Mouse (Mus musculus) heart, adult 9 months (tissue): ENCODE data around the gene Ctsk.

Experiments
- DNase-seq, 2 experiments: peaks; one replicate each; pipeline ENCODE4 v3.0.0; 2022; ENCODE audit warnings: low spot score in 2 of 2

Gene Ctsk

DNA sequence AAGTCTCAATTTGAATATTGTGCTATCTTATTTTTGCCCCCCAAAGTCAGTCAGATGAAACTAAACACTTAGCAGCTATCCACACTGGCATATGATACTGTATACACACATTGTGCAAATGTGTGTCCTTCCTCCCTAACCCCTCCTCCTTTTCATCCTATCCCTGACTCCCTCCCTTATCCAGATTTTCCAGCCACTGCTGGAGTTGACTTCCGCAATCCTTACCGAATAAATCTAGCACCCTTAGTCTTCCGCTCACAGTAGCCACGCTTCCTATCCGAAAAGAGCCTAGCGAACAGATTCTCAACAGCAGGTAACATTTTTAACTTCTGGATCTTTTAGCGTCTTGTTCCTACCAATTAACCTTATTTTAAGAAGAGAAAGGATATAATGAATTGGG, at the start of gene Ctsk:
TSS of gene Ctsk (plus strand) at position 233 of the 400 bp plus-strand sequence.
- peak in 1 of 2 experiments; percentile 19 for DNase-seq

DNA sequence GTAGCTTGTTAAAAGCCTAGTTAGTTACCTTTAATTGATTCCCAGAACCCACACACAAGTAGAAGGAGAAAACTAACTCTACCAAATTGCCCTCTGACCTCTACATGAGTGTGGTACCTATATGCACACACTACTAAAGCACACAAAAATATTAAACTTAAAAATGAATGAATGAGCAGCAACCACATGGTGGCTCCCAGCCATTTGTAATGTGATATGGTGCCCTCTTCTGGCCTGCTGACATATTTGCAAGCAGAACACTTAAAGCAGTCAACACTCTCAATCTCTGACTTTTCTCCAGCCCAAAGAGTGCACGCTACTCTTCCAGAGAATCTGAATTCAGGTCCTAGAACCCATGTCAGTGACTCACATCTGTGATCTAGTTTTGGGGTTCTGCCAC, 48.6 kb upstream of the Ctsk start:
- DNase-seq = peak in 1 of 2 experiments; percentile 21

DNA sequence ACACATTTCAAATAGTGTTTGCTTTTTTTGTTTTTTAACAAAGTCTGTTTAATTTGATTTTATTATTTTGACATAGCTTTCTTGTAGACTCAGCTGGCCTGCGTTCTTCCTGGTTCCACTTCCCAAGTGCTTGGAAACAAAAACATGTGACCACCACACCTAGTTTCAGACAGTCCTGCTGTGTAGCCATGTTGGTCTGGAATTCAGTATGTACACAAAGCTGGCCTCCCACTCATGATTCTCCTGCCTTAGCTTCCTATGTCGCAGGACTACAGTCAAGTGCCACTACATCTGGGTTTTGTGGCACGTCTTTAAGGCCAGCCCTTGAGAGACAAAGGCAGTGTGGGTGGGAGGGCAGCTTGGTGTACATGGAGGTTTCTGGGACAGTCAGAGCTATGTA, 48.1 kb upstream of the Ctsk start:
- DNase-seq = no peak

GRCm38 (mm10) chr3:95456367-95456766, 42.7 kb upstream of the Ctsk start:
- no peak for DNase-seq

DNA sequence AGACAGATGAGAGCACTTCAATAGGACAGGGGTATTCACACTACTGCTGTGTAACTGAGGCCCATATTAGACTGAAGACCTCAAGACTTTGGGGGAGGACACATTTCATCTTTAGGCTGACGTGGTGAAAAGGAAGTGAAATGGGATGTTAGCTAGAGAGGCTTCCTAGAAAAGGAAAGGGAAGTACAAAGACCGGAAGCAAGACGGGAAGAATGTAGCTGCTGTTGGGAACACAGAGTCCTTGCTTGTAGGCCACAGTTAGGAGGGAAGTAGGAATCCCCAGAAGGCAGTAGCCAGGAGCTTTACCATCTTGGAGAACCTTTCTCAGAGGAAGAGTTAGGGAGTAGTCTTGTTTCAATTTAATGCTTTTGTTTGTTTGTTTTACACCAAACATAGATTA, 41.3 kb upstream of the Ctsk start:
- DNase-seq = peak; percentile 18 to 43

GRCm38 (mm10) chr3:95459381-95459780, 39.7 kb upstream of the Ctsk start:
- no peak for DNase-seq

GRCm38 (mm10) chr3:95463852-95464251, 35.2 kb upstream of the Ctsk start:
- no peak for DNase-seq

DNA sequence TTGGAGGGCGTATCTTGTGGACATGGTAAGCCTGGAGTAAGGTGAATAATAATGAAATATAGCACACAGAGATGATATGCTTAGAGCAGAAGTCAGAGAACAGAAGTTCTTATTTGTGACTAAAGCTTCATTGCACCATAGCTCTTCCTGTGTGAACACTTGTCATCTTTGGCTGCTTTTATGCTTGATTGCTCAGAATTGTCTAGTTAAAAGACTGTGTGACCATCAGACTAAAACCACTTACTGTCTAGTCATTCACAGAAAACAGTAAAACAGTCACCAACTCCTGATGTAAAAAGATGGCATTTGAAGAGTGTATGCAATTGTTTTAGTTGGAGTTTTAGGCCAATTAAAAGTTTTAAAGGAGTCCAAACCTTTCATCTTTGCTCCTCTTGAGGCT, 20.1 kb upstream of the Ctsk start:
- DNase-seq = no peak

- DNase-seq = no peak
Measured at GRCm38 (mm10) chr3:95486421-95486820, 12.6 kb upstream of the Ctsk start.

DNA sequence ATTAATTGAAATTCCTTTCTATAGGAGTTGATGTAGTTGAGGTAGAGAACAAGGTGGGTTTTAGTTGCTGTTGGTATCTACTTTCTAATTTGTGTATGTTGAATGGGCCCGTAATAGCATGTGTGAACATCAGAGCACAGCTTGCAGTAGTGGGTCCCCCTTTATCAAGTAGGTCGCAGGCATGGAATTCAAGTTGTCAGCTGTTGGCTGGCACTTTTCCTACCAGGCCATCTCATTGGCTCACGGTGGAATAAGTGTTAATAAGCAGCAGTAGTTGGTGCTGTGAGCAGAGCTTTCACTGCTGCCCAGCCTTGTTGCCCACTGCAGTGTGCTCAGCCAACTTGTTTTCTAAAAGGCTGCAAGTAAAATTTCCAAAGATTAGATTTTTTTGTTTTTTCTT, 10.4 kb upstream of the Ctsk start:
- DNase-seq = no peak

DNA sequence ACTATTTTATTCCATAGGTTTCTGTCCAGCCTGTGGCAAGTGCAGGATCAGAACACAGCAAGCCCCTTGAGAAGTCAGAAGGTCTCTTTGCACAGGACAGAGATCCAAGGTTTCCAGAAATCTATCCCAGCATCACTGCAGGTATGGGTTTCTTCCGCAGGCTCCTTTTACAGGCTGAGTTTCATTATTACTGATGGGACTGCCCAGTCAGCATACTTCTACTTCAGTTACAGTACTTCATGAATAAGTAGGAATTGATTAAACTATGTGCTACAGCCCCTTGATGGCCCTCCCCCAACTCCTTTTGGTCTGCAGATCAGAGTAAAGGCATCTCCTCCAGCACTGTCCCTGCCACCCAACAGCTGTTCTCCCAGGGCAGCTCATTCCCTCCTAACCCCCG, 8.8 kb upstream of the Ctsk start:
- no peak for DNase-seq

- DNase-seq = no peak
Measured at GRCm38 (mm10) chr3:95494342-95494741, 4.7 kb upstream of the Ctsk start.

DNA sequence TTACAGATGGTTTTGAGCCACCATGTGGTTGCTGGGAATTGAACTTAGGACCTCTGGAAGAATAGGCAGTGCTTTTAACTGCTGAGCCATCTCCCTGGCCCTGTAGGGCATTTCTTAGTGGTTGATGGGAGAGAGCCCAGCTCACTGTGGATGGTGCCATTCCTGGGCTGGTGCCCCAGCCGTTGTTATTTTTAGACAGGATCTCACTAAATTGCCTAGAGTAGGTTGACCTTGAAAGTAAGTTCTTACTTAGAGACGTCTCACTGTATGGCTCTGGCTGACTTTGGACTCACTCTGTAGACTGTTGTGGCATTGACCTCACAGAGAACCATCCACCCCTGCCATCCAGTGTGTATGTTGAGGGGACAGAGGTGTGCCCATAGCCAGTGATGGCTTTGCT, 827 bp upstream of the Ctsk start:
- DNase-seq = peak in 1 of 2 experiments; percentile 26

- DNase-seq = no peak
Measured at GRCm38 (mm10) chr3:95499496-95500140, 562 bp downstream of the Ctsk start.

DNA sequence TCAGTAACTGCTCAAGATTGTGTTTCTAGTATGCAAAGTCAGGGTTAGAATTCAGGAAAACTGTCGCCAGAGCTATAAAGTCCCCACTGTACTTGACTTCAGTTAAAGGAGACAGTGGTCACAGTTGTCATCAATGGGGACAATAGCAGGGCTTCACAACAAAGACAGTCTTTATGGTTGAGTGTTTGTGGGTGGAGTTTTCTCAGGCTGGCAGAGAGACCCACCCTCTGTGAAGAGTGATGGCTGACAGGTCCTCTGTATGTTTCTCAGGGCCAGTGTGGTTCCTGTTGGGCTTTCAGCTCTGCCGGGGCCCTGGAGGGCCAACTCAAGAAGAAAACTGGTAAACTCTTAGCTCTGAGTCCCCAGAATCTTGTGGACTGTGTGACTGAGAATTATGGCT, 3.3 kb downstream of the Ctsk start:
- no peak for DNase-seq

GRCm38 (mm10) chr3:95509348-95509747, 10.3 kb downstream of the Ctsk start:
- no peak for DNase-seq

DNA sequence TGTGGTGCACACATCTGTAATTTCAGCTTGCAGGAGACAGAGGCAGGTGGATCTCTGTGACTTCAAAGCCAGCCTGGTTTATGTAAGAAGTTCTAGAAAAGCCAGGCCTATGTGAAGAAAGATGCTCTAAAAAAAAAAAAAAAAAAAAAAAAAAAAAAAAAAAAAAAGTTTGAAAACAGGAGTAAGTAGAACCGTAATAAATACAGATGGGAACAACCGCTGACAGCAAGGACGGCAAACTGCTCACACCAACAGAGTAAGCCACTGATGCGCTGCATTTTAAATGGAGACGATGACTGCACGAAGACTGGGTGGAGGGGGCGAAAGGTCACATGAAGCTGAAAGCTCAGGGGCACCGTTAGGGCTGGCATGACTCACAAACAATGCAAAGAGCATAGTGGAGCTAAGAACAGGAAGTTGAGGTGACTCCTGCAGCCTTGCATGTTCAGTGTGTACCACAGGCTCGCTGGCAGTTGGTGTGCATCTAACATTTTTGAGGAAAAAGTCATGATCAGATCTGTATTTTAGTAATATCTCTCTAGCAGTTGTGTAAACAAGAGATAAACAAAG, 12.6 kb downstream of the Ctsk start:
- no peak for DNase-seq

- no peak for DNase-seq
Measured at GRCm38 (mm10) chr3:95516614-95517041, 17.6 kb downstream of the Ctsk start.

DNA sequence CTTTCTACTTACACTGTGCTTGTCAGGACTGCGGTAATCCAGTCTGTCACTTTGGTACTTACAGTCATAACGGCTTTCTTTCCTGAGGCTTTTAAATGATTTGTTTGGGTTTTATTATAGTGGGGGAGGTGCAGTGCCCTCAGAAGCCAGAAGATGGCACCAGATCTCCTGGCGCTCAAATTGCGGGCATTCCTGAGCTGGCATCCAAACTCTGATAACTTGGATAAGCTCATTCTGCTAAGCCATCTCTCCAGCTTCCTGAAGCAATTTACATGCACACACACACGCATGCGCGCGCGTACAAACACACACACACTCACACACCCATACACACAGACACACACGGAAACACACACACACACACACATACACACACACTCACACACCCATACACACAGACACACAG, 18.4 kb downstream of the Ctsk start:
- DNase-seq = peak in 1 of 2 experiments; percentile 51

GRCm38 (mm10) chr3:95518891-95519290, 19.8 kb downstream of the Ctsk start:
- no peak for DNase-seq

- DNase-seq = no peak
Measured at GRCm38 (mm10) chr3:95519315-95519714, 20.3 kb downstream of the Ctsk start.

DNA sequence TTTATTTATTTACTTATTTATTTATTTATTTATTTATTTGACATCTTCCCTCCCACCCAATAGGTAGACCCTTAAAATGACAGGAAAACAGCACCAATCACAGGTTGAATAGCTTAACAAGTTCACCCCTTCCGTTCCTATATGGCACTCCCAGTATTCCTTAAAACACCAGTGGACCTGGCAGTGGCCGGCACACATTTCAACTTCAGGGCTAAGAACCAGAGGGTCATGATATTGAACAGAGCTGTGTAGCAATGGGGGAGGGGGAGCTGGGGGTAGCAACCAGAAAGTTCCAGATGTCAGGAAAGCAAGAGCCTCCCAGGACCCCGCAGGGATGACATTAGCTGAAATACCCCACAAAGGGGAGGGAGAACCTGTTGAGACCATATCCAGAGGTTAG, 21.0 kb downstream of the Ctsk start:
- DNase-seq = no peak

DNA sequence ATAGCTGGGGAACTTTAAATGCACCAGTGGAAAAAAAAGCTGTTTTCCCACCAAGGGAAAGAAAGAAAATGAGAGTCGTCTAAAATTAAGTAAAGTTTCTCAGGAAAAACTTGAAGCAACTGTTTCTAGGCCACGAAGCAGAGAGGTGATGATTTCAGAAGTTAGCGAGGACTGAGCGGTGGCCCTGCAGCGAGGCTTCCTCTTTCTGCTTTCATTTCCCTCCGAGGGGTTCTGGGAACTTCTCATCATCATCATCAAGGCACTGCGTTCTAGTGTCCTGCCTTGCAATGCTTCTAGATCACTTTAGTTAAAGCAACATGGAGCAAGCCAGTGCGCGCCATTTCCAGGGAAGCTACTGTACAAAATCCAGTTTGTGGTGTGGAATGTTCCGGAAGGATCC, 22.1 kb downstream of the Ctsk start:
- peak in 1 of 2 experiments; percentile 12 for DNase-seq

- DNase-seq = peak in 1 of 2 experiments; percentile 35
Measured at GRCm38 (mm10) chr3:95523662-95524061, 24.6 kb downstream of the Ctsk start.
